Mouse (Mus musculus): ENCODE measurements at regions not wholly inside any gene's neighbourhood (a gene's known extent, or its start where the extent isn't known, plus 50 kb on each side); places are given as distances from the start of the nearest gene placed in this dataset.

DNA sequence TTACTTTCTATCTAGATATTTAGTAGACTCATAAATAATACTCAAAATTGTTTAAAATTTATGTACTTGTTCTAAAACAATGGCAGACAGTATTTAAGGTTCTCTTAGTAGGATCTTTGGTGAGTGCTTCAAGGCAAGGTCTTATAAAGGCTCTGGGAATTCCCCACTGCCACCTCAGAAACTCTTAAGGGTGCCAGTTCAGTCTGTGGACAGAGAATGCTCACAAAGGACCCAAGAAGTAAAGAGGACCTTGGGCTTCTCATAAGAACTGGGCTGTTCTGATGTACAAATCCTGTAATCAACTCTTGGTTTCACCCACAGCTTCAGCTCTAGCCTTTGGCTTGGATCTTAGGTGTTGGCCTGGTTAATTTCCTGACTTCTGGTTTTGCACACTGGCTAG, 358.8 kb upstream of the Zeb2 start:
- TF ChIP-seq CTCF (IDR thresholded peaks at IDR 0.05; ENCODE audit: low read depth) = no peak
- TF ChIP-seq EP300 (IDR thresholded peaks at IDR 0.05; ENCODE audit: low read depth) = no peak
